Mouse (Mus musculus) activated CD4-positive, CD25-positive, alpha-beta regulatory T cell, adult 4 months (primary cell): Measurements from ENCODE around the gene Khdrbs1. TPM values are rescaled to one million over a fixed set of nuclear protein-coding genes. Genes with fewer than 3 reads are reported as not detected.
A peak's percentile ranks its signal among the peaks of the same experiment; 100 is the strongest.
"Not testable (repeated sequence)": the region's sequence is repeated elsewhere in the genome, so short reads cannot be mapped to it uniquely, and the experiment has no call there.

Experiments
- ATAC-seq: one replicate; pipeline ENCODE4 v1.8.0; 2017
- polyA plus RNA-seq, 2 experiments: library from polyadenylated mRNA; unstranded; fragments of 100-300 nt; shearing (Covaris generic); gene quantifications; one replicate each; pipeline ENCODE4 v1.2.1; 2017

Khdrbs1 gene
- polyA plus RNA-seq: 10 to 100 TPM; 34.4 to 34.7 TPM

DNA sequence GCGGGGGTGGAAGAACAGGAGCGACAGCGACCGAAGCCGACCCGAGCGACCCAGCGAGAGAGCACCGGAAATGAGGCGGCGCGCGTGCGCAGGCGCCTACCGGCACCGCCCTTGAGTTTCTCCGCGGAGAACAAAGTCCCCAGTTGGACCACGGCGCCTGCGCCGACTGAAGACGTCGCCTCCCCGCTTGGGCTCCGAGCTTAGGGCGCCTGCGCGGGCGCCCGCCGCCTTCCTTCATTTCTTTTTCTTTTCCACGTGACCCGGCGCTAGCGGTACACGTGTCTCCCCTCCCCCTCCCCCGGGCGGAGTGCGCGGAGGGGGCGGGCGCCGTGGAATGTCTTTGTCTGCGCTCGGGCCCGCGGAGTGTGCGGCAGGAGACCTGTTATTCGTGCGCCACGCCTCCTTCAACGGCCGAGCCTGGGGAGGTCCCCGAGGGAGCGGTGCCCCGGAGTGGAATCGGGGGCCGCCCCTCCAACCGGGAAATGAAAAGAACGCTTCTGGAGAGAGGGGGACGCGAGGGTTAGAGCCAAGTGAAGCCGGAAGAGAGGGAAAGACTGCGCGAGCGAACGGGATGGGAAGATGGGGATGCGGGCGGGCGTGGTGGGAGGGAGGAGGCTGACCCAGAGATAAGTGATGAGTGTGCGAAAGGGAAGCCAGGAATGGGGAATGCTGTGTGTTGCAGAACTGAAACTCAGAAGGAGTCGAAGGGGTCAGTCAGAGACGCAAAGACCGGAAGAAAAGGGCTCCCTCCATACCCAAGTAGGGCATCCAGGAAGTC, at the start of gene Khdrbs1:
Gene Khdrbs1, minus strand, starts transcription at position 72 of the 778 bp plus-strand sequence.
- ATAC-seq: peak; percentile 76

- no peak for ATAC-seq
Measured at GRCm38 (mm10) chr4:129791399-129791798, 49.3 kb upstream of the Khdrbs1 start.

GRCm38 (mm10) chr4:129790475-129790874, 48.4 kb upstream of the Khdrbs1 start:
- ATAC-seq: no peak

DNA sequence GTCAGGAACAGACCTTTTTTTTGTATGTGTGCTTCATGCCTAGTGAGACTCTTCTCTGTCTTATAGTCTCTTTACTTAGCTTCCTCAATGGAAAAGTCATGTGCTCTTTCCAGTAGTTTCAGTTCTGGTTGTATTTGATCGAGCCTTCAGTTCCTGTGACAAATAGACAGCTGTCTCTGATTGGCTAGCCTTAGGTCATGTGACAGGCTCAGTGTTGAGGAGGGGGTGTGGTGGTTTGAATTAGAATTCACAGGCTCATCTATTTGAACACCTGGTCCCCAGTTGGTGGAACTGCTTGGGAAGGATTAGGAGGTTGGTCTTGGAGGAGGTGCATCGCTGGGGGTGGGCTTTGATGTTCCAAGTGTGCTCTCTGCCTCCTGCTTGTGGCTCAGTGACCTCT, 47.5 kb upstream of the Khdrbs1 start:
- ATAC-seq: no peak

DNA sequence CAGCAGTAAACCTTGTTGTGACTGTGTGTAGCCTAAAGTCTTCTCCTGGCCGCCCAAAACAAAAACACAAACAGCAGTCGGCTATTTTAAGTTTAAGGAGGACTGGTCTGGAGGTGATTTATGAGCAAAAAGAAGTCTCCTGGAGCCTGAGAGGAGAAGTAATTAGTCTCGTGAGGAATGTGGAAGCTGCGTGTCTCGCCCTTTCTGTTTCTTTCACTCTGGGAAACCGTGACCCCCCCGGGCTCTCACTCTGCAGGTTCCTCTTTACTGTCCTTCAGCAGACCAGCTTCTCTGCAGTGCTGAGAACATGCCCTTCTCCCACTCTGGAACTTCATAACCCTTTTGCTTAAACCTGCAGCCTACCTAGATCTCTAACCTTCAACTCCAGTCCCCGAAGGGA, 46.6 kb upstream of the Khdrbs1 start:
- ATAC-seq: no peak

GRCm38 (mm10) chr4:129785178-129785577, 43.1 kb upstream of the Khdrbs1 start:
- peak; percentile 79 for ATAC-seq

- ATAC-seq: no peak
Measured at GRCm38 (mm10) chr4:129783506-129783905, 41.4 kb upstream of the Khdrbs1 start.

GRCm38 (mm10) chr4:129782857-129783331, 40.8 kb upstream of the Khdrbs1 start:
- no peak for ATAC-seq

DNA sequence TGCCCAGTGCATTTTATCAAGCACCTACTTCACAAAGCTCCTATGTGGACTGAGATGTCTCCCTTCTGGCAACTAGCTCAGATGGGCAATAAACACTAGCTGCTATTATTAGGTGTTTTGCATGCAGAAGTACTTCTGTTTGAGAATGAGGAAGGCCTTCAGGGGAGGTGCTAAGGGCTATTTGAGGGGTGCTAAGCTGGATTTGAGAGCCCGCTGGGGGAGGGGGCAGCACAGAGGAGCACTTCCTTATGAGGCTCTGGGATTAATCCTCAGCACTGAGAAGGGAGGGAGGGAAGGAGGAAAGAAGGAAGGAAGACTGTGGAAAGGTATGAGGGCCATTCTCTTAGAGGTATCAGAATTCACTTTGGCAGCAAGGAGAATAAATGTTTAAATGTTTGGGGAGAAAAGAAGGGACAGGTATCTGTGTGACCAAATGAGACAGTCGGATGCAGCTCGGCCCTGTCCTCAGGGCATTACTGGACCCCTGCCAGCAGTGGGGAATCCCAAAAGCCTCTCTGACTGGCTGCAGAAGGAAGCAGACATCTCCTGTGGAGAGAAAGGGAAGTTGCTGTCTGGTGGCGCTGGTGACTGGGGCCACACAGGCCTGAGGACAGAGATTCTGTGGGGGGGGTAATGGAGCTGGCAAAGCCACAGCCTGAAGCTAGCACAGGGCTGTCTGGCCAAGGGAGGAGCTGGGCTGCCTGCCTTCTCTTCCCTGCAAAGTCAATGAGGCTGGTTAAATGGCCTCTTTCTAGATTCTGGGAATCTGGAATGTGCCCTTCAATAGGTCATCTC, 40.0 kb upstream of the Khdrbs1 start:
- no peak for ATAC-seq

DNA sequence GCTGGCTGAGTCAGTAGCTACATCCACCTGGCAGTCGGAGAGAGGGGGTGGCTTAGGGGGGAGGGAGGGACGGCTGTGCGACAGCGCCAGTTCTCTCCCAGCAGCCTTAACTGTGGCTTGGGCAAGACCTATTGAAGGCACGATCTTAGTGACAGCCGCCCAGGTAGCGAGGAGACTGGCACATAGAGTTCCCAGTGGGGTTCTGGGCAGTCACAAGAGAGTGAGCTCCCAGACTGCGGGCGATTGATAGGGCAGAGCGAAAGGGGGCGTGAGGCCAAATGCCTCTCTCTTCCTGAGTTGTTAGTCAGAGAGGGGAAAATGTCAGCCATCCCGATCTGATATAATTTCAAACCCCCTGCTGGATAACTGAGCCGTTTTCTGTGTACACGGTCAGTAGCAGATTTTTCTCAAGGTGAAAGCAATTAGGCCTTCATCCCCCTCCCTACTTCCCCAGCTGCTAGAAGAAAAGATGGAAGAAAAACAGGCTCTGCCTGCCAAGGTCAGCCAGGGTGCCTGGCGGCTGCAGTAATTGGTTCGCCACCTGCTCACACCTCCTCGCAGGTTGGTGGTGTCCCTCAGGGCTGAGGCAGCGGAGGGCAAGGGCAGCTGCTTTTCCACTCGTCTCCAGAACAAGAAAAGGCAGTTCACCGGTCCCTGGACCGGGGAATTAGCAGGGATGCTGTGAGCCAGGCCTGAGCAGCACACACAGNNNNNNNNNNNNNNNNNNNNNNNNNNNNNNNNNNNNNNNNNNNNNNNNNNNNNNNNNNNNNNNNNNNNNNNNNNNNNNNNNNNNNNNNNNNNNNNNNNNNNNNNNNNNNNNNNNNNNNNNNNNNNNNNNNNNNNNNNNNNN, 29.8 kb upstream of the Khdrbs1 start:
- ATAC-seq: no peak

GRCm38 (mm10) chr4:129771314-129771671, 29.2 kb upstream of the Khdrbs1 start:
- ATAC-seq: no peak

DNA sequence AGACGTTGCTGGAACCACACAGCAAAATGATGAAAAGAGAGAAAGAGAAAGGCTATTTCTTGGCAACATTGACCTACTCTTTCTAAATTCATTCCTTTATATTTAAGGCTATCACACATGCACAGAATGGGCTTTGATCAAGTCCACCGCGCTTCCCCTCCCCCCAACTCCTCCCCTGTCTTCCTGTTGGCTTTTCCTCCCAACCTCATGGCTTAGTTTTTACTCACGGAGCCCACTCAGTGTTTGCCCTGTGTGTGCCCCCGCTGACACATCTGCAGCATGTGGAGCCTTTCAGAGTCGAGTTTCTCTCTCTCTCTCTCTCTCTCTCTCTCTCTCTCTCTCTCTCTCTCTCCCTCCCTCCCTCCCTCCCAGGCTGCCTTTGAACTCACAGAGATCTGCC, 28.5 kb upstream of the Khdrbs1 start:
- no peak for ATAC-seq

DNA sequence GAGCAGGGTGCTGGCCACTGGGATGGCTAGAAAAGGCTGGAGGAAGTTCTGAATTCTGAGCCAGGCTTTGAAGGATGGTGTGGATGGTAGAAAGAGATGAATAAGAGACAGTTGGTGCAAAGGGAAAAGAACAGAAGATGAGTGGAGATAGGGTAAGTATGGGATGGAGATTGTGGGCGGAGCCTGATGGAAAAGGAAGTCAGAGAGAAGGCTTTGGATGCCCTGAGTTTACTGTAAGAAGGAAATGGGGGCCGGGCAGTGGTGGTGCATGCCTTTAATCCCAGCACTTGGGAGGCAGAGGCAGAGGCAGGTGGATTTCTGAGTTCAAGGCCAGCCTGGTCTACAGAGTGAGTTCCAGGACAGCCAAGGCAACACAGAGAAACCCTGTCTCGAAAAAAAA, 26.6 kb upstream of the Khdrbs1 start:
- ATAC-seq: not testable (repeated sequence)

DNA sequence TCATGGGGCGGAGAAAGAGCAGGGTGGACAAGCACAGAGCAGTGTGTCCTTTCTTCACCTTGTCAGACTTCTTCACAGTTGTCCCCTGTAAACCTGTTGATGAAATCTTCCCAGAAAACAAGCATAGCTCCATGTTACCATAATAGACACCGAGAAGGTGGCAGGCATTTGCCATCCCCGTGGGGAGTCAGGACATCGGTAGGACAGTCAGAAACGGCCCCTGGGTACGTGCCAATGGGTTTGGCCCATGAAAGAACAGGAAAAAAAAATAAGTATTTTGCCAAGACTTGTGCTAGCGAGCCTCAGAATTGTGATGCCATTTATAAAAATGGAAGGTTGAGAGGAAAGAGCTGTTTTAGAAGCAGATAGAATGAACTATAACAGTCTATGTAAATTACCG, 25.7 kb upstream of the Khdrbs1 start:
- no peak for ATAC-seq

DNA sequence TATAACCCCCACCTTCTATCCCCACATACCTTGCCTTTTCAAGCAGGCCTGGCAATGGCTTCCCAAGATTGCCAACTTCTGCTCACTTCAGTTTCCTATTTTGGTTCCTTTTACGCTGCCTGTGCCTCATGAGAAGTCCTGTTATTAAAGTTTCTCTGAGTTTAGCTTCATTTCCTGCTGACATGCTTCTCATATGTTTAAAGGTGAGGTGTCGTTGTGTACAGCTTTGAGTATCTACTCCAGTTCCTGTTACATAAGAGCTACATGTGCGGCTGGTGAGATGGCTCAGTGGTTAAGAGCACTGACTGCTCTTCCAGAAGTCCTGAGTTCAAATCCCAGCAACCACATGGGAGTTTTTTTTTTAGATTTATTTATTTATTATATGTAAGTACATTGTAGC, 23.2 kb upstream of the Khdrbs1 start:
- no peak for ATAC-seq

DNA sequence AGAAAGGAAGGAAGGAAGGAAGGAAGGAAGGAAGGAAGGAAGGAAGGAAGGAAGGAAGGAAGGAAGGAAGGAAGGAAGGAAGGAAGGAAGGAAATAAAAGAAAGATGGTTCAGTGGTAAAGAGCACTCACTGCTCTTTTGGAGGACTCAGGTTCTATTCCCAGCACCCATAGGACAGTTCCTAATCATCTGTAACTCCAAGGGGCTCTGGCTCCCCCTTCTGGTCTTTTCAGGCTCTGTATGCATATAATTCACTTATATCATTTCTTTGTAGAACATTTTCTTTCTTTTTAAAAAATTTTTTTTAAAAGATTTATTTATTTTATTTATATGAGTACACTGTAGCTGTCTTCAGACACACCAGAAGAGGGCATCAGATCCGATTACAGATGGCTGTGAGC, 20.4 kb upstream of the Khdrbs1 start:
- not testable (repeated sequence) for ATAC-seq

GRCm38 (mm10) chr4:129761606-129762005, 19.5 kb upstream of the Khdrbs1 start:
- peak; percentile 59 for ATAC-seq

DNA sequence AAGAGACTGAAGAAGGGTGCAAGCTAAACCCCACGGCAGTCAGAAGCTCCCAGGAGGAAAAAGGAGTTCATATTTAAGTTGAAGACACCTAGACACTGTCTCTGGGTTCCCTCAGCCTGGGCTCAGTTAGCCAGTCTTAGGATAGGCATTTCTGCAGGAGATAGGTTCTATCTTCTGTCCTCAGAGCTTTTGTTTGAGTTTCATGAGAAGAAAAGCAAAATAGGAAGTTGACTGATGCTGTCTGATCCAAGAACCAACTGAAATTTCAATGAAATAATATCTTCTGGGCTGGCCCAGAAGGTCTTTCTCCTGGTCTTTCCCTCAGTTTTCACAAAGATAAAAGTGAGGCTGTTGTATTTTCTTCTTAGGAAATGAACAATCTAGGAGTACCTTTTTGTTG, 13.4 kb upstream of the Khdrbs1 start:
- ATAC-seq: no peak

GRCm38 (mm10) chr4:129754742-129755141, 12.6 kb upstream of the Khdrbs1 start:
- ATAC-seq: peak; percentile 72

GRCm38 (mm10) chr4:129750430-129750829, 8.3 kb upstream of the Khdrbs1 start:
- ATAC-seq: peak; percentile 65

GRCm38 (mm10) chr4:129746591-129746990, 4.5 kb upstream of the Khdrbs1 start:
- no peak for ATAC-seq

DNA sequence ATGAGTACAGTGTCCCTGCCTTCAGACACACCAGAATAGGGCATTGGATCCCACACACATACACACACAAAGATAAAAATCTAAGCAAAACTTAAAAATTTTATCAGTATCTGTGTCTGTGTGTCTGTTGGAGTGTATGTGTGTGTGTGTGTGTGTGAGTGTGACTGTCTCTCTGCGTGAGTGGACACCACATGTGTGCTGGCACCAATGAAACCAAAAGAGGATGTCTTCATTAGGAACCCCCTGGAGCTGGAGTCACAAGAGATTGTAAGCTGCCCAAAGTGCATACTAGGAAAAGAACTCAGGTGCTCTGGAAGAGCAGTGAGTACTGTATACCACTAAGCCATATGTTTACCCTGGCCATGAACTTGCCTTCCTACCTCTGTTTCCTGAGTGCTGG, 4.0 kb upstream of the Khdrbs1 start:
- ATAC-seq: no peak

GRCm38 (mm10) chr4:129743494-129743893, 1.4 kb upstream of the Khdrbs1 start:
- no peak for ATAC-seq
